Mouse (Mus musculus) regulatory T cell (primary cell): Measurements from ENCODE around the gene Lsm2.
"Not testable (repeated sequence)": the region's sequence is repeated elsewhere in the genome, so short reads cannot be mapped to it uniquely, and the experiment has no call there.

ENCODE experiments used
- in situ Hi-C: fragments of 300-600 bp; cut with MboI, MseI; formaldehyde crosslinking; loops from one replicate; pipeline ENCODE4 v1.15.1; 2025; ENCODE audit warnings: high pct_unique_total_duplicates

Gene Lsm2

DNA sequence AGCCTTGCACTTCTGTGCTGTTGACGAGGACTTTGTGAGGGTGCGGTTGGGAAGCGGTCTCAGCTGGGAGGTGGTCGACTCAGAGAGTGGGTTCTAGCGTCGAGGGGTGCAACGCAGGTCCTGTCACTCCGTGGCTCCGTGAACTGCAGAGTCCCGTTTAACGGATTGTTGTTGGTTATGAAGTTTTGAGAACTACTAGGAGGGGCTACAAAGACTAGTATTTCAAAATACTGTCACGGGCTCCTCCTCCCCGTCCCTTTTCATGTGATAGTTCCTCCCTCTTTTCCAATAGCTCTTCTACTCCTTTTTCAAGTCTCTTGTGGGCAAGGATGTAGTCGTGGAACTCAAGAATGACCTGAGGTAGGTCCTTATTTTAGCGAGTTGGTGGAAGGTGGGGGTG is 666 bp downstream of the Lsm2 start:
- in situ Hi-C loops, result loop anchor here (5.0 kb wide), 1 partner anchor 35 kb away; no protein-coding TSS in a partner anchor

- in situ Hi-C loops, result loop anchor here (5.0 kb wide), 1 partner anchor 37 kb away; no protein-coding TSS in a partner anchor
These were observed 2.6 kb downstream of the Lsm2 start for GRCm38 (mm10) chr17:34984218-34984617.

GRCm38 (mm10) chr17:34994751-34995150 is 13.1 kb downstream of the Lsm2 start:
- in situ Hi-C loops, result no loop called here

GRCm38 (mm10) chr17:34995192-34995591 is 13.5 kb downstream of the Lsm2 start:
- in situ Hi-C loops, result not testable (repeated sequence)

GRCm38 (mm10) chr17:34995927-34996326 is 14.3 kb downstream of the Lsm2 start:
- in situ Hi-C loops, result not testable (repeated sequence)

GRCm38 (mm10) chr17:34996411-34997141 is 14.9 kb downstream of the Lsm2 start:
- in situ Hi-C loops, result no loop called here

DNA sequence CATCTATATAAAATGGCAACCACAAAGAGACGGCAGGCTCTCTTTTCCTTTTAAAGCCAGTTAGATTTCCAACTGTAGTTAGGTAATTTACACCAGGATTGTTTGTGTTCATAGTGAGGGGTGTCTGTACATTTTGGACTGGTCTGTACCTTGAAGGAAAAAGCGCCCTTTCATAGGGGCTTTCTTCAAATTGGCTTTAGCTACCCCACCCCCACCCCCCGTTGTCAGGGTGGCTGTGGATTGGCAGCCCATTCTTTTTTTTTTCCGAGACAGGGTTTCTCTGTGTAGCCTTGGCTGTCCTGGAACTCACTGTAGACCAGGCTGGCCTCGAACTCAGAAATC is 15.5 kb downstream of the Lsm2 start:
- in situ Hi-C loops, result no loop called here

- in situ Hi-C loops, result no loop called here
These were observed 17.1 kb downstream of the Lsm2 start for GRCm38 (mm10) chr17:34998526-34999430.

GRCm38 (mm10) chr17:34999871-35000716 is 18.4 kb downstream of the Lsm2 start:
- in situ Hi-C loops, result not testable (repeated sequence)

- in situ Hi-C loops, result no loop called here
These were observed 19.2 kb downstream of the Lsm2 start, which contains the start of gene Vars for GRCm38 (mm10) chr17:35000717-35001451. TSS of gene Vars (plus strand) at chr17:35000987.

- in situ Hi-C loops, result no loop called here
These were observed 19.9 kb downstream of the Lsm2 start for GRCm38 (mm10) chr17:35001452-35002152.

DNA sequence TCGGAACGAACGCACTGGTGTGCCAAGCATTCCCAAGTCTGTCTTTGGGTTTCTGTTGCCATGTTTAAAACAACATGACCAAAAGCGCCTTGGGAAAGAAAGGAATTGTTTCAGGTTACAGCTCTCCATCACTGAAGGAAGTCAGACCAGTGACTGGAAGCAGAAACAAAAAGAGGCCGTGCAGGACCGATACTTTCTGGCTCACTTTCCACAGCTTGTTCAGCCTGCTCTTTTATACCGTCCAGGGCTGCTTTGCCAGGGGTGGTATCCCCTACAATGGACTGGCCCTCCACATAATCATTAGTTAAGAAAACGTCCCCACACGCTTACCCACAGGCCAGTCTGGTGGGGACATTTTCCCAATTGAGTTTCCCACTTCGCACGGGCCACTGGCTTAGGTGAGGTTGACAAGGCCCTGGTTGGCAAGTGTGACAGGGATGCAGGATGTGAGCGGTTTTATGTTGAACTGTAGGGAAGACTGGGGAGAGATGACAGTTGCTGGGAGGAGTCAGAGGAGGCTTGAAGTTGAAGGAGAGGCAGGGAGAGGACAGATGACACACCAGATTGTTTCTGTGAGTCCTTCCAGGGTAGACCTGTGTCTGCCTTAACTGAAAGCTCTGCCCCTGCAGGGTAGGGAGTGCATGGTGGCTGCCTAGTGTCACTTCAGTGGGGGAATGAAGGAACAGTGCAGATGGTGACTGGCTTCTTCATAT is 20.6 kb downstream of the Lsm2 start:
- in situ Hi-C loops, result no loop called here

- in situ Hi-C loops, result no loop called here
These were observed 21.6 kb downstream of the Lsm2 start for GRCm38 (mm10) chr17:35003022-35003838.

DNA sequence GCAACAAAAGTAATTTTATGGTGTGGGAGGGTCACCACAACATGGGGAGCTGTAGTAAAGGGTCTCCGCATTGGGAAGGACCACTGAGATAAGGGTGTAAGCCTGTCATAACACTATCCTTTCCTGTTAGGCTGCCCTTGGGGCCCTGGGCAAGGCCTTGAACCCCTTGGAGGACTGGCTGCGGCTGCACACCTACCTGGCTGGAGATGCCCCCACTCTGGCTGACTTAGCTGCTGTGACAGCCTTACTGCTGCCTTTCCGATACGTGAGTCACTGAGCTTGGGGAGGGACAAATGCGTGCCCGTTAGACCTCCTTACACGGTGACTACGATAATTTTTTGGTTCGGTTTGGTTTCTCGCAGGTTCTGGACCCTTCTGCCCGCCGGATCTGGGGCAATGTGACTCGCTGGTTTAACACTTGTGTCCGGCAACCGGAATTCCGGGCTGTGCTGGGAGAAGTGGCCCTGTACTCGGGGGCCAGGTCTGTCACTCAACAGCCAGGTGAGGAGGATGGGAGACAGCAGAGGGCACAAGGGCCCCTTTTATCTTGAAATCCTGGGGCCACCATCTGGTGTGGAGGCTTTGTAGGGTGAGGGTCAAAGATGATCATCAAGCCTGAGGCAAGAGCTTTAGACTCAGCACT is 22.5 kb downstream of the Lsm2 start:
- in situ Hi-C loops, result no loop called here

DNA sequence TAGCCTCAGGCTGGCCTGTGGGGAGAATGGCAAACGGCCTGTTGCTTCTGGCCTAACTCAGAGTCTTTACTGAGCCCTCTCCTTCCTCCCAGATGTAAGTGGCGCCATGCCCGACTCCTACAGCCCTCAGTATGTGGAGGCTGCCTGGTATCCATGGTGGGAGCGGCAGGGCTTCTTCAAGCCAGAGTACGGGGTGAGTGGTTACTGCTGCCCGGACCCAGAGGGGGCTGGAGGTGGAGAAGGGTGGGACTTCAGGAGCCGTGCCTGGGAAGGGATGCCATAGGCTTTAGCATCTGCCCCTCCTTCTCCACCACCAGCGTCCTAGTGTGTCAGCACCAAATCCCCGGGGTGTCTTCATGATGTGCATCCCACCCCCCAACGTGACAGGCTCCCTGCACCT is 23.5 kb downstream of the Lsm2 start:
- in situ Hi-C loops, result no loop called here

GRCm38 (mm10) chr17:35005902-35006301 is 24.2 kb downstream of the Lsm2 start:
- in situ Hi-C loops, result not testable (repeated sequence)

GRCm38 (mm10) chr17:35007387-35007991 is 25.8 kb downstream of the Lsm2 start:
- in situ Hi-C loops, result no loop called here

GRCm38 (mm10) chr17:35009586-35009985 is 27.9 kb downstream of the Lsm2 start:
- in situ Hi-C loops, result no loop called here
